Mouse (Mus musculus): ENCODE measurements around the gene Mat1a. TPM values are rescaled to one million over a fixed set of nuclear protein-coding genes. Genes with fewer than 3 reads are reported as not detected.

Gene Mat1a
- total RNA-seq, 2 experiments from 2014 or later, result not detected

DNA sequence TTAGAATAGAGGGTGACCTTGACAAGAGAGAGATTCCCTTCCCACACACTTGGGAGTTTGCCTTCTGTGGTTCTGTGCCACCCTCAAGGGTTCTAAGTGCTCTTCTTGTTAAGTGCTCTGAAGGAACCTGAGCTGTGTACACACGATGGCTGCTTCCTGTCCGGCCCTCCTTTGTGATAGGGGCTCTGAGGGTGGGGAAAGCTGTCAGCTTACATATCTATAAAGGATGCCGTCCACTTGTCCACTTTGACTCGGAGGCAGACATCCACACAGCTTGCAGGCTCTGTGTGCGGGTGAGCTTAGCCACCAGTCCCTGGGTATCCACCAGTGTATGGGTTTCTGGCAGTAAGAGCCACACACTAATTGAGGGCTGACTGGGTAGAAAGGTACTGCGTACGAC is 26.7 kb downstream of the Mat1a start, which contains the start of gene Sftpa1:
TSS of gene Sftpa1 (plus strand) at position 243 of the 400 bp plus-strand sequence.
- intact Hi-C loops (cut with DNase I; ENCODE audit: low total_unique reads), result no loop called here
- DNase-seq, result no peak

GRCm38 (mm10) chr14:41137006-41137405 is 32.2 kb downstream of the Mat1a start:
- DNase-seq, result no peak
- intact Hi-C loops (cut with DNase I; ENCODE audit: low total_unique reads), result no loop called here

DNA sequence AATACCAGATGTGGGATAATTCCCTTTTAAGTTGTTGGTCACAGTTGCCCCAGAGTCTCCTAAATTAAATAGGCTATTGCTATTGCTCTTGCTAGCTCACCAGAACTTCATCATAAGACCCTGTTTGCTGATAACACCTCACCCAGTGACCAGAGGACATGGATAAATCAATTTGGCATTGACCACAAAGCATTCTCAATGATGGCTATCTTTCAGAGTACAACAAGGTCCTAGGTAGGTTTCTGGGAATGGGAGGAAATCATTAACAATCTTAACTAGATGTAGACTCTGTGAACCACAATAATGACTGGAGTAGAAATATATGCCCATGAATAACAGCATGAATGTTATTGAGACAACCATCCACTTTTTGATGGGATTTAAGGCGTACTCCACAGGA is 35.9 kb downstream of the Mat1a start:
- intact Hi-C loops (cut with DNase I; ENCODE audit: low total_unique reads), result no loop called here
- no peak for DNase-seq

GRCm38 (mm10) chr14:41146035-41146434 is 41.2 kb downstream of the Mat1a start:
- DNase-seq, result no peak
- intact Hi-C loops (cut with DNase I; ENCODE audit: low total_unique reads), result no loop called here

DNA sequence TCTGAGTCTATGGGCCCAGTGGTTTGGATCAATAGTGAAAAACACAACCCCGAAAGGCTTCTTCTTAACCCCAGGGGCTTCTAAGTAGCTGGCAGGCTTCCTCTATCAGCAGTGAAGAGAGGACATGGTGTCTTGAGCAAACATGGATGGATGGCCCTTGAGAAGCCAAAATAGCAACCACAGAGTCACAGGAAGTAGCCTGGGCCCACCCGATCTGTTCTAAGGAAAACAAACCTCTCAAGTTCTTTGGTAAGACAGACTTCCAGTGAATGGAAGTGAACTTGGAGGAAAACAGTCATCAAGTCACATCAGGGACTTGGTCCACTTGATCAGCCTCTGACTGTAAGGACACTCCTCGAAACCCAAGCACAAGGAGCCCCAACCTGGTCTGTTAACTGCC is 42.1 kb downstream of the Mat1a start:
- no peak for DNase-seq
- intact Hi-C loops (cut with DNase I; ENCODE audit: low total_unique reads), result no loop called here

GRCm38 (mm10) chr14:41147356-41147755 is 42.5 kb downstream of the Mat1a start:
- intact Hi-C loops (cut with DNase I; ENCODE audit: low total_unique reads), result no loop called here
- no peak for DNase-seq

- intact Hi-C loops (cut with DNase I; ENCODE audit: low total_unique reads), result no loop called here
- DNase-seq, result no peak
Observed at GRCm38 (mm10) chr14:41151220-41151898, 46.5 kb downstream of the Mat1a start, which contains the start of gene Mbl1. Mbl1 (plus strand) TSS chr14:41151458.

DNA sequence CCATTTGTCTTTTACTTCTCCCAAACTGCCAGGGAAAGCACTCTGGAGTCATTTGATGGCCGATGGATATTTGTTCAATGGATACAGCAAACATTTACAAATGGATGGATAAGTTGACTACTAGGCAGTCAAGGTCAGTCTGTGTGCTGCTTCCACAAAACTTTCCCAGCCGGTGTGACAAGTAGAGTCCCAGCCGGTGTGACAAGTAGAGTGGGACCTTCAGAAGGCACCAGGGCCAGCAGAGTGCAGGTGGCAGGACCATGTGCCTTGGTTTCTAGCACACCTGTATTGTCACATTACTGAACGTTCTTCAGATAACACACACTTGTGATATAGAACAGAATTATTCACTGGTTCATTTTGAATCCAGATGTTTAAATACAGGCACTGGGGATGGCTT is 55.2 kb downstream of the Mat1a start:
- intact Hi-C loops (cut with DNase I; ENCODE audit: low total_unique reads), result no loop called here
- DNase-seq, result no peak

GRCm38 (mm10) chr14:41160743-41161142 is 55.9 kb downstream of the Mat1a start:
- intact Hi-C loops (cut with DNase I; ENCODE audit: low total_unique reads), result no loop called here
- DNase-seq, result no peak

DNA sequence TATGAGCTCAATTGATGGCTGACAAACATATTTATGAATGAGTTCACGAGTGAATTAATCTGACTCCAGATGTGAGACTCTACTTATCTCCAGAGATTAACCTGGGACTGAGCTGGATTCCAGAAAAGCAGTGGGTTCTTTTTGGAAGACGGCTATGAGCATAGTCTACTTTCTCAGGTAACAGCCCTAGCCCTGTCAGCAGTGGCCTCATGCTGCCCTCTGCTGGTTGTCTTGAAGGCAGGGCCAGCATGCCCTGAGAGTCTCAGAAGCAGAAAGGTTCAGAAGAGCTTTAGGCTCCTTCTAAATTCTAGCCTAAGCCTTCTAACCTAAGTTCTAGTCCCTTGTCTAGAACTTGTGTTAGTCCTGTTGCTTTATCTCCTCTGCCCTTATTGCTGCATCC is 57.8 kb downstream of the Mat1a start:
- intact Hi-C loops (cut with DNase I; ENCODE audit: low total_unique reads), result no loop called here
- DNase-seq, result peak; percentile 20

DNA sequence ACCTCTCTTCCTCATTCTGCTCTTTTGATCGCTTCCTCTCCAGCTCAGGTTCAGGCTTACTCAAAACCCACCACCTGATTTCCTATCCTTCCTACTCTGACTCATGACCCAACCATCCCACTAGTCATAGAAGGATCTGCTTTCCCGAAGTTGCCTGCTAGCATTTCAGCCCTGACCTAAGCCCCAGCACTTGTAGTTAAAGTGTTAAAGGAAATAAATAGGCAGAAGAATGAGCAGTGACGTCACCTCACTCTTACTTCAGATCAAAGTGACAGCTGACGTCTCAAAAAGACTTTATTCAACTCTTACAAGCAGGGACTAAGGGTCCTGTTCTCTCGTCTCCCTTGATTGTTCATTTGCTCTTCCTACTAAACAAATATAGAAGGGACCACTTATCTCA is 62.4 kb downstream of the Mat1a start:
- DNase-seq, result no peak
- intact Hi-C loops (cut with DNase I; ENCODE audit: low total_unique reads), result no loop called here

- intact Hi-C loops (cut with DNase I; ENCODE audit: low total_unique reads), result no loop called here
- DNase-seq, result no peak
Observed at GRCm38 (mm10) chr14:41168567-41168966, 63.7 kb downstream of the Mat1a start.

DNA sequence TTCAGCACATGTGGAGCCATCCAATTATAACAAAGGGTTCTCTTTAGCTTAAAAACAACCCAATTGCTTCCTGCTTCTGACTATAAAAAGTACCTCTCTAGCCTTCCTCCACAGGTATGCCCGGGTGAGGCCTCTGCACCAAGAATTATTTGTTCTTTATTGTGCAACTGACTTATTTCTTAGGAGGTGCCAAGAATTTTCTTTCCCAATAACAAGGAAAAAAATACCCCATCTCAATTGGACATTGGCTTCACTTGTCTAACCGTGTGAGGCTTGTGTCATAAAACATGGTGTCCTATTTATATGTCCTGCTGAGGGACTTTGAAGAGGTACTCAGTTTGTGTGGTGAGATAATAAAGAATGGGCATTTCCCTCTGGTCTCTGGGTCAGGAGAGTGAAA is 65.7 kb downstream of the Mat1a start:
- intact Hi-C loops (cut with DNase I; ENCODE audit: low total_unique reads), result no loop called here
- DNase-seq, result no peak

Other genes starting within 250 kb of the Mat1a start
- under 1 TPM; 0.31 to 0.41 TPM for gene Sh2d4b, start 211.8 kb upstream of the Mat1a start, total RNA-seq (2021)
- 10 to 100 TPM; 16.3 to 16.8 TPM for gene Tspan14, start 138.2 kb upstream of the Mat1a start, total RNA-seq (2021)
- 1 to 10 TPM; 8.4 to 9.7 TPM for gene Fam213a, start 91.2 kb upstream of the Mat1a start, total RNA-seq (2021)
- not detected for gene Dydc2, start 35.8 kb upstream of the Mat1a start, total RNA-seq (2021)
- not detected for gene Dydc1, start 32.1 kb upstream of the Mat1a start, total RNA-seq (2021)
- not detected for gene Sftpa1, start 26.7 kb downstream of the Mat1a start, total RNA-seq (2021)
- gene Mbl1, start 46.4 kb downstream of the Mat1a start, total RNA-seq (2021), result not detected
- gene Sftpd, start 80.1 kb downstream of the Mat1a start, total RNA-seq (2021), result not detected
- not detected for gene Gm2832, start 173.8 kb downstream of the Mat1a start, total RNA-seq (2021)
- gene Gm5798, start 243.6 kb downstream of the Mat1a start, total RNA-seq (2021), result not detected